Mouse (Mus musculus): ENCODE data around the gene D630036H23Rik.
"Not testable (repeated sequence)": the region's sequence is repeated elsewhere in the genome, so short reads cannot be mapped to it uniquely, and the experiment has no call there.

The D630036H23Rik gene

GRCm38 (mm10) chr12:36381441-36382340 lies at the start of gene D630036H23Rik, which contains the start of gene Ispd:
TSS of gene D630036H23Rik (minus strand) at chr12:36382181.
TSS of gene Ispd (plus strand) at chr12:36381450.
- peak; percentile 92 for DNase-seq

GRCm38 (mm10) chr12:36426163-36427045 lies 44.4 kb upstream of the D630036H23Rik start:
- DNase-seq, result no peak

- no peak for DNase-seq
Observed at GRCm38 (mm10) chr12:36425258-36425657, 43.3 kb upstream of the D630036H23Rik start.

GRCm38 (mm10) chr12:36423677-36424076 lies 41.7 kb upstream of the D630036H23Rik start:
- DNase-seq, result no peak

- DNase-seq, result no peak
Observed at GRCm38 (mm10) chr12:36395115-36395514, 13.1 kb upstream of the D630036H23Rik start.

- DNase-seq, result no peak
Observed at GRCm38 (mm10) chr12:36386991-36387390, 5.0 kb upstream of the D630036H23Rik start.

GRCm38 (mm10) chr12:36385386-36385785 lies 3.4 kb upstream of the D630036H23Rik start:
- no peak for DNase-seq

GRCm38 (mm10) chr12:36380806-36381205 lies 1.2 kb downstream of the D630036H23Rik start:
- peak; percentile 9 for DNase-seq

- no peak for DNase-seq
Observed at GRCm38 (mm10) chr12:36380254-36380653, 1.7 kb downstream of the D630036H23Rik start.

- not testable (repeated sequence) for DNase-seq
Observed at GRCm38 (mm10) chr12:36376391-36376790, 5.6 kb downstream of the D630036H23Rik start.

GRCm38 (mm10) chr12:36373237-36373998 lies 8.6 kb downstream of the D630036H23Rik start:
- DNase-seq, result no peak

- no peak for DNase-seq
Observed at GRCm38 (mm10) chr12:36364013-36364412, 18.0 kb downstream of the D630036H23Rik start.

GRCm38 (mm10) chr12:36360693-36361092 lies 21.3 kb downstream of the D630036H23Rik start:
- no peak for DNase-seq

GRCm38 (mm10) chr12:36360064-36360463 lies 21.9 kb downstream of the D630036H23Rik start:
- DNase-seq, result no peak

GRCm38 (mm10) chr12:36344131-36344530 lies 37.9 kb downstream of the D630036H23Rik start:
- no peak for DNase-seq

- DNase-seq, result no peak
Observed at GRCm38 (mm10) chr12:36333837-36334281, 48.1 kb downstream of the D630036H23Rik start.

GRCm38 (mm10) chr12:36332676-36333075 lies 49.3 kb downstream of the D630036H23Rik start:
- DNase-seq, result no peak
